Mouse (Mus musculus) testis, adult 2 months (tissue): ENCODE measurements at regions not wholly inside any gene's neighbourhood (a gene's known extent, or its start where the extent isn't known, plus 50 kb on each side); places are given as distances from the start of the nearest gene placed in this dataset.

ENCODE experiments used
- CTCF ChIP-seq: fragments of 200-500 bp; IDR thresholded peaks from 2 replicates; pipeline ENCODE4 v1.5.1; 2012; ENCODE audit warnings: low read depth, mild to moderate bottlenecking, inconsistent platforms, low read length, moderate library complexity; ENCODE audit not compliant: control insufficient read depth, insufficient read depth, insufficient replicate concordance
- POLR2A ChIP-seq: fragments of 200-500 bp; IDR thresholded peaks from 2 replicates; pipeline ENCODE4 v1.6.1; 2012; ENCODE audit warnings: low read depth, mild to moderate bottlenecking, inconsistent platforms, low read length, moderate library complexity; ENCODE audit not compliant: control insufficient read depth

GRCm38 (mm10) chr2:53619681-53620080 lies 428.2 kb downstream of the Arl6ip6 start:
- TF ChIP-seq CTCF (no peak), POLR2A (no peak)
